In genomic region chr11:87662822-87663221, GRCm38 (mm10) we compare ENCODE assay signal across 8 mouse cellular contexts. TPM values are rescaled to one million over a fixed set of nuclear protein-coding genes. Genes with fewer than 3 reads are reported as not detected.
DNase-seq lines count a peak whose midpoint lies in the region; ATAC-seq lines count a peak whose summit lies in the region.

No protein-coding gene starts in this region.

- H3K27me3 ChIP-seq in erythroblast, embryonic 14.5 days (ENCODE audit: control insufficient read depth): peaks cover 21% of the 10 kb centered on the region
- no peaks in the 10 kb centered on the region for H3K27me3 ChIP-seq in liver, embryonic 11.5 days (replicated peaks; ENCODE audit: control insufficient read depth, insufficient read depth, low read length)

- WGBS in liver, embryonic 11.5 days: 22% methylated on average over 14 of the region's 14 CpGs

- H3K36me3 ChIP-seq in erythroblast, embryonic 14.5 days (ENCODE audit: control insufficient read depth): no peaks in the 10 kb centered on the region
- no peaks in the 10 kb centered on the region for H3K36me3 ChIP-seq in liver, embryonic 11.5 days (ENCODE audit: control insufficient read depth, insufficient read depth, low read length)

- peak overlapping the region; percentile 48 for H3K4me3 ChIP-seq in erythroblast, embryonic 14.5 days (replicated peaks)
- H3K4me3 ChIP-seq in liver, embryonic 11.5 days (ENCODE audit: low read depth, low read length): peak overlapping the region; percentile 45

- no peaks in the 10 kb centered on the region for H3K9me3 ChIP-seq in erythroblast, embryonic 14.5 days (ENCODE audit: control insufficient read depth, low read length)
- H3K9me3 ChIP-seq in liver, embryonic 11.5 days (ENCODE audit: control insufficient read depth, low read length): no peaks in the 10 kb centered on the region

- DNase-seq in urinary bladder, postnatal 14 days (ENCODE audit: low spot score): peak; percentile 12
- no peak for DNase-seq in urinary bladder, adult 2 months (ENCODE audit: low spot score)
- no peak for DNase-seq in liver, embryonic 11.5 days (ENCODE audit: low spot score)
- no peak for DNase-seq in right cerebral cortex, postnatal 10 days (ENCODE audit: low spot score in 2 of 2)
- no peak for DNase-seq in MN1 (ENCODE audit: low spot score)
- DNase-seq in ovary, postnatal 10 days (ENCODE audit: low spot score): no peak

- 0 out of 2 replicates have a peak overlapping the region, but pooled peaks have one; percentile 8 for H3K27ac ChIP-seq in liver, embryonic 11.5 days (ENCODE audit: low read depth, low read length)

- peak overlapping the region; percentile 51 for H3K9ac ChIP-seq in liver, embryonic 11.5 days (ENCODE audit: low read depth, low read length)

- peaks cover 12% of the 10 kb centered on the region for H3K4me1 ChIP-seq in erythroblast, embryonic 14.5 days (ENCODE audit: control insufficient read depth)
- peaks cover 6% of the 10 kb centered on the region; the same call in 1 of the 2 replicates for H3K4me1 ChIP-seq in liver, embryonic 11.5 days (replicated peaks; ENCODE audit: control insufficient read depth, insufficient read depth, low read length)

- peak overlapping the region; percentile 67 for H3K4me2 ChIP-seq in liver, embryonic 11.5 days

- no peak for ATAC-seq in erythroblast, adult 5-6 weeks (replicated peaks; ENCODE audit: low FRiP score, poor library complexity, severe bottlenecking)
- ATAC-seq in liver, embryonic 11.5 days (replicated peaks; ENCODE audit: low FRiP score): no peak

RNA-seq across cellular contexts. Expression of gene Rnf43, which starts 0.3 kb away (rescaled TPM):
- 0.08 and 0.64 TPM in 2 replicates for polyA plus RNA-seq in erythroblast, embryonic 14.5 days (2012)
- total RNA-seq in erythroblast, adult 5-6 weeks (2015; ENCODE audit: low replicate concordance): not detected in 2 replicates
- 0.98 and 1.0 TPM in 2 replicates for total RNA-seq in erythroblast, adult 5-6 weeks (2017; ENCODE audit: low replicate concordance)
- 3.1 and 3.5 TPM in 2 replicates for polyA plus RNA-seq in urinary bladder, adult 2 months (2012; rRNA removed)
- 8.2 and 10.0 TPM in 2 replicates for polyA plus RNA-seq in liver, embryonic 11.5 days (2014; fragmentation: Nextera tagmentation; extraction: Ambion mirVana)

RNA-seq across cellular contexts. Expression of gene Hsf5, which starts 45.9 kb away (rescaled TPM):
- not detected in 2 replicates for polyA plus RNA-seq in erythroblast, embryonic 14.5 days (2012)
- total RNA-seq in erythroblast, adult 5-6 weeks (2015; ENCODE audit: low replicate concordance): 0.38 TPM in 1 of 2 replicates, not detected in the other
- not detected in 2 replicates for total RNA-seq in erythroblast, adult 5-6 weeks (2017; ENCODE audit: low replicate concordance)
- polyA plus RNA-seq in urinary bladder, adult 2 months (2012; rRNA removed): 0.10 TPM in 2 replicates
- polyA plus RNA-seq in liver, embryonic 11.5 days (2014; fragmentation: Nextera tagmentation; extraction: Ambion mirVana): 0.08 and 0.10 TPM in 2 replicates
